Mouse (Mus musculus): ENCODE data around the gene Hspa4l. TPM values are rescaled to one million over a fixed set of nuclear protein-coding genes. Genes with fewer than 3 reads are reported as not detected.
"Not testable (repeated sequence)": the region's sequence is repeated elsewhere in the genome, so short reads cannot be mapped to it uniquely, and the experiment has no call there.

The Hspa4l gene
- polyA plus RNA-seq, 3 experiments from 2014 or later = 21.5 to 44.4 (median 25.4) TPM

GRCm38 (mm10) chr3:40813275-40813674 is 69.0 kb downstream of the Hspa4l start:
- ATAC-seq = no peak

- ATAC-seq = not testable (repeated sequence)
These were observed 101.2 kb downstream of the Hspa4l start for GRCm38 (mm10) chr3:40845521-40845920.

Other genes with a start within 250 kb of the Hspa4l start
- gene Intu, start 213.2 kb upstream of the Hspa4l start, polyA plus RNA-seq (2017; shearing (Covaris generic)) = under 1 TPM; 0.10 to 0.34 (median 0.34) TPM
- gene Slc25a31, start 35.6 kb upstream of the Hspa4l start, polyA plus RNA-seq (2017; shearing (Covaris generic)) = not detected
- 10 to 100 TPM in 1 of 3 experiments, 1 to 10 TPM in 2; 4.8 to 19.8 (median 6.1) TPM for gene Plk4, start 55.5 kb downstream of the Hspa4l start, polyA plus RNA-seq (2017; shearing (Covaris generic))
- 10 to 100 TPM; 14.5 to 20.9 (median 15.2) TPM for gene Mfsd8, start 102.4 kb downstream of the Hspa4l start, polyA plus RNA-seq (2017; shearing (Covaris generic))
- 10 to 100 TPM; 14.7 to 18.8 (median 18.4) TPM for gene Abhd18, start 102.5 kb downstream of the Hspa4l start, polyA plus RNA-seq (2017; shearing (Covaris generic))
- gene 1700034I23Rik, start 158.0 kb downstream of the Hspa4l start, polyA plus RNA-seq (2017; shearing (Covaris generic)) = 1 to 10 TPM in 1 of 3 experiments, under 1 TPM in 2; 0.47 to 1.2 (median 0.97) TPM
- 10 to 100 TPM; 20.7 to 22.9 (median 21.6) TPM for gene Larp1b, start 205.3 kb downstream of the Hspa4l start, polyA plus RNA-seq (2017; shearing (Covaris generic))